Mouse (Mus musculus): Measurements from ENCODE around the gene Trp53i13.
A peak's percentile ranks its signal among the peaks of the same experiment; 100 is the strongest.

Gene Trp53i13

GRCm38 (mm10) chr11:77508068-77509021, 7.4 kb downstream of the Trp53i13 start:
- DNase-seq (ENCODE audit: low read depth) = peak; percentile 80

GRCm38 (mm10) chr11:77507426-77507825, 8.4 kb downstream of the Trp53i13 start:
- DNase-seq (ENCODE audit: low read depth) = no peak

- no peak for DNase-seq (ENCODE audit: low read depth)
Observed at GRCm38 (mm10) chr11:77506941-77507340, 8.8 kb downstream of the Trp53i13 start.

GRCm38 (mm10) chr11:77506273-77506672, 9.5 kb downstream of the Trp53i13 start:
- DNase-seq (ENCODE audit: low read depth) = no peak

GRCm38 (mm10) chr11:77505291-77505980, 10.3 kb downstream of the Trp53i13 start:
- DNase-seq (ENCODE audit: low read depth) = no peak

GRCm38 (mm10) chr11:77504377-77504776, 11.4 kb downstream of the Trp53i13 start:
- no peak for DNase-seq (ENCODE audit: low read depth)

GRCm38 (mm10) chr11:77503511-77503910, 12.3 kb downstream of the Trp53i13 start:
- no peak for DNase-seq (ENCODE audit: low read depth)

GRCm38 (mm10) chr11:77502481-77502880, 13.3 kb downstream of the Trp53i13 start:
- DNase-seq (ENCODE audit: low read depth) = no peak

GRCm38 (mm10) chr11:77501971-77502370, 13.8 kb downstream of the Trp53i13 start:
- no peak for DNase-seq (ENCODE audit: low read depth)

- peak; percentile 87 for DNase-seq (ENCODE audit: low read depth)
Observed at GRCm38 (mm10) chr11:77501392-77501791, 14.4 kb downstream of the Trp53i13 start.

GRCm38 (mm10) chr11:77500361-77501325, 15.1 kb downstream of the Trp53i13 start:
- no peak for DNase-seq (ENCODE audit: low read depth)

- no peak for DNase-seq (ENCODE audit: low read depth)
Observed at GRCm38 (mm10) chr11:77499354-77499753, 16.4 kb downstream of the Trp53i13 start.

GRCm38 (mm10) chr11:77498261-77499139, 17.3 kb downstream of the Trp53i13 start:
- no peak for DNase-seq (ENCODE audit: low read depth)

GRCm38 (mm10) chr11:77497851-77498250, 17.9 kb downstream of the Trp53i13 start:
- DNase-seq (ENCODE audit: low read depth) = no peak

- peak; percentile 85 for DNase-seq (ENCODE audit: low read depth)
Observed at GRCm38 (mm10) chr11:77497341-77497756, 18.4 kb downstream of the Trp53i13 start.

- DNase-seq (ENCODE audit: low read depth) = no peak
Observed at GRCm38 (mm10) chr11:77495507-77495906, 20.3 kb downstream of the Trp53i13 start.

- no peak for DNase-seq (ENCODE audit: low read depth)
Observed at GRCm38 (mm10) chr11:77494782-77495181, 21.0 kb downstream of the Trp53i13 start.

- DNase-seq (ENCODE audit: low read depth) = no peak
Observed at GRCm38 (mm10) chr11:77494344-77494676, 21.5 kb downstream of the Trp53i13 start.

- peak; percentile 63 for DNase-seq (ENCODE audit: low read depth)
Observed at GRCm38 (mm10) chr11:77493512-77494343, 22.1 kb downstream of the Trp53i13 start, which contains the start of gene Git1. Git1 (plus strand) TSS chr11:77493562.

GRCm38 (mm10) chr11:77492911-77493332, 22.9 kb downstream of the Trp53i13 start:
- peak; percentile 90 for DNase-seq (ENCODE audit: low read depth)
